Mouse (Mus musculus) bone marrow, adult 2 months (tissue): ENCODE measurements around the gene Kcnj3.

Experiments used
- CTCF ChIP-seq: fragments of 200-500 bp; IDR thresholded peaks from 2 replicates; pipeline ENCODE4 v1.5.1; 2011; ENCODE audit warnings: low read length, control low read depth; ENCODE audit not compliant: control insufficient read depth, insufficient read depth
- POLR2A ChIP-seq: fragments of 200-500 bp; IDR thresholded peaks from 2 replicates; pipeline ENCODE4 v1.6.1; 2011; ENCODE audit warnings: low read depth, mild to moderate bottlenecking, control low read depth, low read length, borderline replicate concordance; ENCODE audit not compliant: control insufficient read depth

DNA sequence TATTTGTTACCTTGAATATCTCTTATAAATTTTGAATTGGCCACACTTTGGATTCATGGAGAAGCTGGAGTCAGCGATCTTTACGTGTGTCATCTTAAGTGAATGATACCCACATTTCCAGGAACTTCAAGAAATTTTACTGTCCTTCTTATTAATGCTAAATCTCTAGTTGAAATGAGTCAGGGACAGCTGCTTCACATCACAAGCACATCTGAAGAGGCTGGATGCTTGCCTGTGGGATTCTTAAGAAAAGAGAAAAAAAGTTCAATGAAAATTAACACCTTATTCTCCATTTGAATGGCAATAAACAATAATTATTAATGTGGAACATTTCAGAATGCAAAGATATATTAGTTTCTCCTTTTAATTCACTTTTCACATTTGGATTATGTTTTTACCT lies 34.2 kb downstream of the Kcnj3 start:
- TF ChIP-seq CTCF (no peak), POLR2A (no peak)
